10 mouse cellular contexts compared by ENCODE assay signal in genomic region chr11:107248753-107249152, GRCm38 (mm10). TPM values are rescaled to one million over a fixed set of nuclear protein-coding genes. Genes with fewer than 3 reads are reported as not detected.
DNase-seq lines count a peak whose midpoint lies in the region; ATAC-seq and TF ChIP-seq lines count a peak whose summit lies in the region.
"Had no signal": no experiment of that assay in that cellular context is flagged by ENCODE, and none has a peak within 500 bp of the region (broad histone marks: within the 10 kb centered on the region; RNA-seq: fewer than 3 reads in every experiment).

No protein-coding gene starts in this region.

- no peaks in the 10 kb centered on the region for H3K4me1 ChIP-seq in hindbrain, embryonic 14.5 days (replicated peaks; ENCODE audit: control insufficient read depth, insufficient read depth, low read length)
- H3K4me1 ChIP-seq in hindbrain, embryonic 12.5 days: no peaks in the 10 kb centered on the region
- no peaks in the 10 kb centered on the region for H3K4me1 ChIP-seq in midbrain, embryonic 15.5 days
- no peaks in the 10 kb centered on the region for H3K4me1 ChIP-seq in thymus, adult 2 months (replicated peaks; ENCODE audit: control insufficient read depth, insufficient read depth, low read length)
- H3K4me1 ChIP-seq: lung, embryonic 15.5 days; neural tube, embryonic 12.5 days had no signal

- no peak overlapping the region for H3K27ac ChIP-seq in hindbrain, embryonic 14.5 days
- H3K27ac ChIP-seq in hindbrain, embryonic 12.5 days: no peak overlapping the region
- no peak overlapping the region for H3K27ac ChIP-seq in midbrain, embryonic 15.5 days
- H3K27ac ChIP-seq in thymus, adult 2 months (ENCODE audit: control insufficient read depth, insufficient read depth, low read length): no peak overlapping the region
- H3K27ac ChIP-seq: lung, embryonic 15.5 days; neural tube, embryonic 12.5 days had no signal

- H3K27me3 ChIP-seq in hindbrain, embryonic 14.5 days (ENCODE audit: control insufficient read depth, insufficient read depth, low read length): no peaks in the 10 kb centered on the region
- H3K27me3 ChIP-seq in hindbrain, embryonic 12.5 days: no peaks in the 10 kb centered on the region
- no peaks in the 10 kb centered on the region for H3K27me3 ChIP-seq in midbrain, embryonic 15.5 days (replicated peaks)
- H3K27me3 ChIP-seq in thymus, adult 2 months (ENCODE audit: control insufficient read depth, insufficient read depth, low read length): no peaks in the 10 kb centered on the region
- H3K27me3 ChIP-seq: lung, embryonic 15.5 days; neural tube, embryonic 12.5 days had no signal

- TF ChIP-seq CTCF in thymus, adult 2 months (IDR thresholded peaks at IDR 0.05; ENCODE audit: borderline replicate concordance, control insufficient read depth, extremely low read depth, insufficient read depth, low read length, poor library complexity): no peak

- TF ChIP-seq POLR2A in thymus, adult 2 months (IDR thresholded peaks at IDR 0.05; ENCODE audit: control insufficient read depth, extremely low read depth, insufficient read depth, low read length, poor library complexity): no peak

- no peak for ATAC-seq in hindbrain, embryonic 14.5 days (ENCODE audit: low FRiP score)
- ATAC-seq in hindbrain, embryonic 12.5 days (ENCODE audit: low FRiP score): no peak
- no peak for ATAC-seq in midbrain, embryonic 15.5 days (replicated peaks)

- H3K36me3 ChIP-seq in hindbrain, embryonic 14.5 days (replicated peaks; ENCODE audit: control insufficient read depth, insufficient read depth): peaks cover 13% of the 10 kb centered on the region; the same call in 1 of the 2 replicates
- peaks cover 15% of the 10 kb centered on the region for H3K36me3 ChIP-seq in hindbrain, embryonic 12.5 days
- no peaks in the 10 kb centered on the region; the same call in 1 of the 2 replicates for H3K36me3 ChIP-seq in midbrain, embryonic 15.5 days (replicated peaks)
- peaks cover 13% of the 10 kb centered on the region for H3K36me3 ChIP-seq in thymus, adult 2 months (ENCODE audit: control insufficient read depth, insufficient read depth, low read length)
- H3K36me3 ChIP-seq: lung, embryonic 15.5 days had no signal

- no peaks in the 10 kb centered on the region for H3K9me3 ChIP-seq in hindbrain, embryonic 14.5 days (ENCODE audit: control insufficient read depth, low read length)
- 0 out of 2 replicates have a peak, but pooled peaks cover 4% of the 10 kb centered on the region for H3K9me3 ChIP-seq in hindbrain, embryonic 12.5 days (replicated peaks)
- H3K9me3 ChIP-seq in midbrain, embryonic 15.5 days: no peaks in the 10 kb centered on the region
- H3K9me3 ChIP-seq: lung, embryonic 15.5 days had no signal

- peak; percentile 28 for DNase-seq in hindbrain, embryonic 14.5 days (ENCODE audit: low spot score)
- DNase-seq in adrenal gland, adult (ENCODE audit: inconsistent age in 2 of 2, low spot score in 1 of 2): peak; percentile 79 to 91
- peak; percentile 57 for DNase-seq in cerebellum, adult 11 months
- DNase-seq in heart, postnatal 4 days: peak; percentile 71
- no peak for DNase-seq in retina, postnatal 1 day
- no peak for DNase-seq in thymus, adult 2 months

- 86% methylated on average over 7 of the region's 7 CpGs for WGBS in hindbrain, embryonic 14.5 days
- 97% methylated on average over 7 of the region's 7 CpGs for WGBS in hindbrain, embryonic 12.5 days
- WGBS in midbrain, embryonic 15.5 days: 91% methylated on average over 7 of the region's 7 CpGs
- 95% methylated on average over 7 of the region's 7 CpGs for WGBS in thymus, adult 2 months

- no peak overlapping the region for H3K4me3 ChIP-seq in hindbrain, embryonic 14.5 days (replicated peaks; ENCODE audit: low read length)
- H3K4me3 ChIP-seq in hindbrain, embryonic 12.5 days: no peak overlapping the region
- H3K4me3 ChIP-seq in midbrain, embryonic 15.5 days: no peak overlapping the region
- no peak overlapping the region for H3K4me3 ChIP-seq in thymus, adult 2 months (ENCODE audit: control insufficient read depth, insufficient read depth, low read length)
- H3K4me3 ChIP-seq: lung, embryonic 15.5 days; neural tube, embryonic 12.5 days had no signal

- no peak overlapping the region for H3K9ac ChIP-seq in hindbrain, embryonic 14.5 days
- no peak overlapping the region for H3K9ac ChIP-seq in hindbrain, embryonic 12.5 days
- H3K9ac ChIP-seq in midbrain, embryonic 15.5 days: no peak overlapping the region
- H3K9ac ChIP-seq: lung, embryonic 15.5 days; neural tube, embryonic 12.5 days had no signal

- H3K4me2 ChIP-seq in hindbrain, embryonic 14.5 days (replicated peaks): no peak overlapping the region
- no peak overlapping the region for H3K4me2 ChIP-seq in hindbrain, embryonic 12.5 days (replicated peaks)
- H3K4me2 ChIP-seq in midbrain, embryonic 15.5 days: no peak overlapping the region
- H3K4me2 ChIP-seq: lung, embryonic 15.5 days; neural tube, embryonic 12.5 days had no signal

RNA-seq across cellular contexts. Expression of gene Nol11, which starts 59.6 kb away (rescaled TPM):
- 44.3 and 49.4 TPM in 2 replicates for polyA plus RNA-seq in hindbrain, embryonic 14.5 days (2014; fragmentation: Nextera tagmentation; extraction: Ambion mirVana)
- 57.1 and 62.1 TPM in 2 replicates for polyA plus RNA-seq in hindbrain, embryonic 12.5 days (2016; fragmentation: Nextera tagmentation; extraction: Ambion mirVana)
- total RNA-seq in heart, postnatal 4 days (2021): 10 to 100 TPM; 28.5 to 30.8 TPM
- polyA plus RNA-seq in midbrain, embryonic 15.5 days (2015; fragmentation: Nextera tagmentation; extraction: Ambion mirVana): 53.8 and 54.5 TPM in 2 replicates
- polyA plus RNA-seq in thymus, adult 2 months (2012; rRNA removed): 11.7 and 12.8 TPM in 2 replicates

Comparison
In these comparisons a context has a peak if more than half of its experiments do, and no peak if none do; other contexts are left out.
1. DNase-seq: peak in hindbrain, embryonic 14.5 days (single experiment), adrenal gland, adult (2 of 2), cerebellum, adult 11 months (single experiment) and heart, postnatal 4 days (single experiment); none in retina, postnatal 1 day (single experiment) and thymus, adult 2 months (single experiment).